Mouse (Mus musculus) left cerebral cortex, postnatal 25 days (tissue): ENCODE results near the gene Tnni3k. TPM values are rescaled to one million over a fixed set of nuclear protein-coding genes. Genes with fewer than 3 reads are reported as not detected.
A peak's percentile ranks its signal among the peaks of the same experiment; 100 is the strongest.

Experiments used
- DNase-seq, 2 experiments: peaks; one replicate each; pipeline ENCODE4 v3.0.0; 2022; ENCODE audit warnings: low spot score in 2 of 2, mixed read lengths in 1 of 2
- intact Hi-C: fragments of 180-260 bp; cut with DNase I; formaldehyde crosslinking; loops from one replicate; pipeline ENCODE4 v1.15.1; 2025
- total RNA-seq, 2 experiments: library from RNA; stranded (reverse); gene quantifications; 2 replicates each; pipeline ENCODE4 v1.2.3; 2021

Tnni3k gene
- total RNA-seq, 2 experiments from 2014 or later = 0.34 to 0.41 TPM

GRCm38 (mm10) chr3:154970981-154971380 is 84.2 kb downstream of the Tnni3k start:
- no peak for DNase-seq
- intact Hi-C loops = no loop called here

- no peak for DNase-seq
- intact Hi-C loops = no loop called here
Observed at GRCm38 (mm10) chr3:154961284-154961683, 93.9 kb downstream of the Tnni3k start.

- DNase-seq = no peak
- intact Hi-C loops = no loop called here
Observed at GRCm38 (mm10) chr3:154953088-154953487, 102.1 kb downstream of the Tnni3k start.

GRCm38 (mm10) chr3:154949551-154949950 is 105.7 kb downstream of the Tnni3k start:
- intact Hi-C loops = no loop called here
- DNase-seq = no peak

GRCm38 (mm10) chr3:154945688-154946161 is 109.5 kb downstream of the Tnni3k start:
- intact Hi-C loops = no loop called here
- peak; percentile 19 to 33 for DNase-seq

GRCm38 (mm10) chr3:154927757-154928156 is 127.5 kb downstream of the Tnni3k start:
- no peak for DNase-seq
- intact Hi-C loops = no loop called here

GRCm38 (mm10) chr3:154924936-154925335 is 130.3 kb downstream of the Tnni3k start:
- intact Hi-C loops = loop anchor here (5.0 kb wide), 1 partner anchor 93 kb away; no protein-coding TSS in a partner anchor
- no peak for DNase-seq

- intact Hi-C loops = no loop called here
- peak in 1 of 2 experiments; percentile 63 for DNase-seq
Observed at GRCm38 (mm10) chr3:154915566-154915965, 139.6 kb downstream of the Tnni3k start.

- intact Hi-C loops = no loop called here
- no peak for DNase-seq
Observed at GRCm38 (mm10) chr3:154913641-154914040, 141.6 kb downstream of the Tnni3k start.

- DNase-seq = no peak
- intact Hi-C loops = no loop called here
Observed at GRCm38 (mm10) chr3:154896737-154897136, 158.5 kb downstream of the Tnni3k start.

- DNase-seq = no peak
- intact Hi-C loops = no loop called here
Observed at GRCm38 (mm10) chr3:154893225-154893624, 162.0 kb downstream of the Tnni3k start.

GRCm38 (mm10) chr3:154885452-154885851 is 169.8 kb downstream of the Tnni3k start:
- peak; percentile 26 to 70 for DNase-seq
- intact Hi-C loops = no loop called here

- intact Hi-C loops = no loop called here
- DNase-seq = no peak
Observed at GRCm38 (mm10) chr3:154885048-154885447, 170.2 kb downstream of the Tnni3k start.

- DNase-seq = no peak
- intact Hi-C loops = no loop called here
Observed at GRCm38 (mm10) chr3:154881428-154881986, 173.7 kb downstream of the Tnni3k start.

- intact Hi-C loops = no loop called here
- DNase-seq = no peak
Observed at GRCm38 (mm10) chr3:154880536-154880939, 174.7 kb downstream of the Tnni3k start.

- intact Hi-C loops = no loop called here
- no peak for DNase-seq
Observed at GRCm38 (mm10) chr3:154880108-154880507, 175.1 kb downstream of the Tnni3k start.

- no peak for DNase-seq
- intact Hi-C loops = no loop called here
Observed at GRCm38 (mm10) chr3:154879515-154879914, 175.7 kb downstream of the Tnni3k start.

- intact Hi-C loops = no loop called here
- DNase-seq = no peak
Observed at GRCm38 (mm10) chr3:154879080-154879479, 176.1 kb downstream of the Tnni3k start.

- no peak for DNase-seq
- intact Hi-C loops = no loop called here
Observed at GRCm38 (mm10) chr3:154868807-154869206, 186.4 kb downstream of the Tnni3k start.

GRCm38 (mm10) chr3:154861921-154862320 is 193.3 kb downstream of the Tnni3k start:
- no peak for DNase-seq
- intact Hi-C loops = no loop called here

- DNase-seq = no peak
- intact Hi-C loops = no loop called here
Observed at GRCm38 (mm10) chr3:154859721-154860120, 195.5 kb downstream of the Tnni3k start.

- intact Hi-C loops = no loop called here
Observed at GRCm38 (mm10) chr3:154853257-154853656, 201.9 kb downstream of the Tnni3k start.

More at GRCm38 (mm10) chr3:154853257-154853656, 201.9 kb downstream of the Tnni3k start:
- DNase-seq = no peak
